Mouse (Mus musculus): Measurements from ENCODE around the gene Epn3. TPM values are rescaled to one million over a fixed set of nuclear protein-coding genes. Genes with fewer than 3 reads are reported as not detected.

Epn3 gene
- polyA plus RNA-seq, 1 experiment from 2014 or later: 0.47 TPM

DNA sequence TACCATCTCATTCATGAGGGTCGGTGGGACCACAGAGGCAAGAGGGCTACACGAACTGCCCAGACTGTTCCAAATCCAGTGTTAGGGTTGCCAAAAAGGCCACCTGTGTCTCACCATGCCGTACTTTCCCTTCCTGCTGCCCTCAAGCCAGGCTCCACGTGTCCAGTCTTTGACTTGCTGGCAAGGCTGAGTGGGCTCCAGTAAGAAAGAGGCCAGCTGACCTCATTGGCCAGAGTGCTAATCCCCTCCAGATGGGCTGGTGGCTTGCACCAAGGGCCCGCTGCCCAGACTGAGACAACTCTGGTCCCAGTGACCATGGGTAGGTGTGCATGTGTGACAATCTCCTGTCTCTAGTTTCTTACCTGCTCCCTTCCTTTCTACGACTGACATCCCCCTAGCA, 22.1 kb downstream of the Epn3 start:
- ATAC-seq (ENCODE audit: low FRiP score, low read depth): no peak
- Histone ChIP-seq H3K27me3 (peaks cover 70% of the 10 kb centered on the region), H3K4me3 (no peak overlapping the region), H3K27ac (replicated peaks) (no peak overlapping the region), H3K4me2 (replicated peaks) (no peak overlapping the region), H3K36me3 (no peaks in the 10 kb centered on the region), H3K9ac (replicated peaks) (no peak overlapping the region), H3K4me1 (peaks cover 34% of the 10 kb centered on the region), H3K9me3 (no peaks in the 10 kb centered on the region)
- WGBS: 60% methylated on average over 6 of the region's 6 CpGs

DNA sequence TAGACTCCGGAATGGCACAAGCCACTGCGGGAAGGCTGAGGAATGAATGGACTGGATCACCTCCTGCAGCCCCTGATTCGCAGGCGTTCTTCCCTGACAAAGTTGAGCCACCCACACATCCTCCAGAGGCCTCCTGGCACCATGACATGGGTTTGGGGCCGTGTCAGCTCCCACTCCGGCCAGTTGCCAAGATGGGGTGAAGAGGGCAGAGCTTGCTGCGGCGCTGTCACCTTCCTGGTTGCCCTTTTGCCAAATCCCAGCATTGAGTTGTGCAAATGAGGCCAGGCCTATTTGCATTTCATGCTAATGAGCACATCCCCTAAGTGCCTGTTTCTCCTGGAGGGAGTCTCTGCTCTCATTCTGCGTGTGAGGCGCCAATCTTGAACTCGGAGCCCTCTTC, 24.1 kb downstream of the Epn3 start:
- WGBS: 11% methylated on average over 11 of the region's 11 CpGs
- H3K4me2 ChIP-seq (replicated peaks): 0 out of 2 replicates have a peak overlapping the region, but pooled peaks have one; percentile 7
- ATAC-seq (ENCODE audit: low FRiP score, low read depth): no peak
- H3K27ac ChIP-seq (replicated peaks): no peak overlapping the region
- H3K9me3 ChIP-seq: no peaks in the 10 kb centered on the region
- no peak overlapping the region for H3K4me3 ChIP-seq
- peaks cover 53% of the 10 kb centered on the region for H3K4me1 ChIP-seq
- H3K27me3 ChIP-seq: peaks cover 71% of the 10 kb centered on the region
- no peaks in the 10 kb centered on the region for H3K36me3 ChIP-seq
- no peak overlapping the region for H3K9ac ChIP-seq (replicated peaks)

DNA sequence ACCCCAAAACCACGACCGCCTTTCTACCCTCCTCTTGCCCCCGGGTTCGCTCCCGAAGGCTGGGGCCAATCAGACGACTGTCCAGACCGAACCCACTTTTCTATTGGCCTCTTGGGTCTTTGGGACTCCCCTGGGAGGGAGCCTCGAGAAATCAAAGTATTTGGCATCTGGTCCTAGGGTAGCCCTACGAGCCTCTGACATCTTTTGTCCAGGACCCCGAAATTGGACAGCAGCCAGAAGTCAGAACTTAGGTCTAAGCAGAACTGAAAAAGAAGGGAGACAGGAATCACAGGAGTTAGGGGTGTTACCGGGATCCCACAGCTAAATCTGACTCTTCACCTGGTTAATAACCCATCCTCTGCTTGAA, 25.2 kb downstream of the Epn3 start:
- under 1% methylated on average over 11 of the region's 11 CpGs for WGBS
- Histone ChIP-seq H3K4me2 (replicated peaks) (peak overlapping the region; percentile 99), H3K36me3 (no peaks in the 10 kb centered on the region), H3K27me3 (peaks cover 73% of the 10 kb centered on the region), H3K4me1 (peaks cover 65% of the 10 kb centered on the region), H3K27ac (replicated peaks) (no peak overlapping the region), H3K9ac (replicated peaks) (no peak overlapping the region), H3K4me3 (peak overlapping the region; percentile 77), H3K9me3 (no peaks in the 10 kb centered on the region)
- ATAC-seq (ENCODE audit: low FRiP score, low read depth): no peak

DNA sequence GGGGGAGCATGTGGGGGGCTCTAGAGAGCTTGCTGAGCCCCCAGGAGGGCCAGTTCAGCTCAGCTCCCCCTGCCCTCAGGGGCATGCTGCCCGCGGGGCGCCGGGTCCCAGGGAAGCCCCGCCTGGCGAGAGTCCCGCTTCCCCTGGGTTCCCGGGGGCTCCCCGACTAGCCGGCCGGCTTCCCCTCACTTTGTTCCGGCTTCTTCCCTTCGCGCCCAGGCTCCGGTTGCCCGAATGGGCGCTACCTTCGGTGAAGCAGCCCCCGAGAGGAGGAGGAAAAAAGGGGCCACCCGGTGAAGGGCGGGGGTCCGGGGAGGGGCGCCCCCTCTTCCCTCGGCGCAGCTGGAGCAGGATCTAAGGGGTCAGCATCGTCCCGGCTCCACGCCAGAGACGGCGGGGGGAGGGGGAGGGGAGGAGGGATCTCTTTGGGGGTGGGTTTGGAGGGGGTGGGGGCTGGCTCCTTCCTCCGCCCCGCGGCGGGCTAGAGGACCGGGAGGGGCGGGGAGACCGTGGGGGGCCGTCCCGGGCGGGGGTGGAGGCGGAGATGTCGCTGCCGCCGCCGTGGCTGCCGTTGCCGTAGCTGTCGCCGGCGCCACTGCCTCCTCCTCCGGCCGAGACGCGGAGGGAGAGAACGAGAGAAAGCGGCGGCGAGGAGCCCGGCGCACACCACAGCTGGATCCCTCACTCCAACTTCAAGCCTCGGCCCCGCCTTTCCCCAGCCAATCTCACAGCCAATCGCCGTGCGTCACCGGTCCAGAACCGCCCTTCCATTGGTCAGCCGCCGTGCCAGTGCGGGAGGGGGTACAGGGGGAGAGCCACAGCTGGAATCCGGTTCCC, 25.8 kb downstream of the Epn3 start, which contains the start of gene Cacna1g:
TSS of gene Cacna1g (minus strand) at position 492 of the 837 bp plus-strand sequence.
- peak within 1 kb of the TSS; percentile 77 for H3K4me3 ChIP-seq
- H3K4me1 ChIP-seq: peaks cover 71% of the 10 kb centered on the region
- no peaks in the 10 kb centered on the region for H3K9me3 ChIP-seq
- under 1% methylated on average over 49 of the region's 71 CpGs for WGBS
- peak within 1 kb of the TSS; percentile 99 for H3K4me2 ChIP-seq (replicated peaks)
- peak within 1 kb of the TSS; percentile 93 for H3K9ac ChIP-seq (replicated peaks)
- peaks cover 70% of the 10 kb centered on the region for H3K27me3 ChIP-seq
- peak within 1 kb of the TSS; percentile 80 for H3K27ac ChIP-seq (replicated peaks)
- ATAC-seq (ENCODE audit: low FRiP score, low read depth): peak; percentile 83
- no peaks in the 10 kb centered on the region for H3K36me3 ChIP-seq

DNA sequence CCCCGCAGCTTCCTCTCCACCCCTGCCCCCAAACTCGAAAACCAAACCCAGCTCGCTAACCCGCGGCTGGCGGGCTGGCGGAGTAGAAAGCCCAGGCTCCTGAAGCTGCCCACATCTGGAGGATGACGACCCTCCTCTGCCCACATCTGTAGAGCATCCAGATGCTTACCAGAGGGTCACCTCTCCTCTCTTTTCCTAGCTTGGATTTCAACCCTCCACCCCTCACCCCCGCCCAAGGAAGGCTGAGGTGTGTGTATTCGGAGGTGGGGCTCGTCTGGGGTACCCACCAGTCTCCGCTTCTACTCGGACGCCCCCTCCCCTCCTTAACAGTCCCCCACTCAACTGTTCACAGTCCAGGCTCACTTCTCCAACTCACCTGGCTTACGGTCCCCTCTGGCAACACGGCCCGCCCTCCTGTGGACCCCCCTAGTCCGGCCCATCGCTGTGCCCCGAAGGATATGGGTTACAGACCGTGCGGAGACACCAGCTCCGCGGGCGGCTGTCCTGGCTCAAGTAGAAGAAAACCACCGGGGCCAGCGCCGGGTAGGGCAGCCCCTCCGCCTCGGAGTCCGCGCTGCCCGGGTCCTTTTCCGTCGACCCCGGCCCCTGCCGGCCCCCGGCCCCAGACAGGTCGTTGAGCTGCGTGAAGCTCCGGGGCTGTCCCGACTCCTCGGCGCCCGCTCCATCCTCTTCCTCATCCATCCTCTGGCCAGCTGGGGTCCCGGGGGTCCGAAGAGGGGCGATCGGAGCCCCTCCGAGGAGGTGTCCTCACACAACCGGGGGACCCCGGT, 26.7 kb downstream of the Epn3 start:
- H3K9me3 ChIP-seq: no peaks in the 10 kb centered on the region
- peak overlapping the region; percentile 99 for H3K4me2 ChIP-seq (replicated peaks)
- peaks cover 79% of the 10 kb centered on the region for H3K4me1 ChIP-seq
- peak overlapping the region; percentile 80 for H3K27ac ChIP-seq (replicated peaks)
- peak overlapping the region; percentile 77 for H3K4me3 ChIP-seq
- H3K36me3 ChIP-seq: no peaks in the 10 kb centered on the region
- under 1% methylated on average over 51 of the region's 52 CpGs for WGBS
- ATAC-seq (ENCODE audit: low FRiP score, low read depth): no peak
- peaks cover 62% of the 10 kb centered on the region for H3K27me3 ChIP-seq
- H3K9ac ChIP-seq (replicated peaks): peak overlapping the region; percentile 93

DNA sequence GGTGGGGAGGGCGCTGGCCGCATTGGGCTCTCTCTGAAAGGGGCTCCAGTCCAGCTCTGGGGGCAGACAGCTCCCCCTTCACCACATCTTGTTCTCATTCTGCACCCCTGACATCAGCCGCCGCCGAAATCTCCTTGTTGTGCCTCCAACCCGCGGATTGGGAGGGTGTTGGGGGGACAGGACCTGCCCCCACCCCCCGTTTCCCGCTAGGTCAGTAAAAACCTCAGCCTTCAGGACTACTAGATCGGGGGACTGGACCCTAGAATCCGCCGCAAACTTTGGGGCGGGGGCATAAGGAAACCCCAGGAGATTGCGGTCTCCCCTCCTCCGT, 27.2 kb downstream of the Epn3 start:
- no peak for ATAC-seq (ENCODE audit: low FRiP score, low read depth)
- H3K9me3 ChIP-seq: no peaks in the 10 kb centered on the region
- under 1% methylated on average over 15 of the region's 15 CpGs for WGBS
- H3K4me2 ChIP-seq (replicated peaks): peak overlapping the region; percentile 99
- peak overlapping the region; percentile 47 for H3K27ac ChIP-seq (replicated peaks)
- H3K9ac ChIP-seq (replicated peaks): peak overlapping the region; percentile 93
- H3K4me3 ChIP-seq: peak overlapping the region; percentile 77
- H3K4me1 ChIP-seq: peaks cover 84% of the 10 kb centered on the region
- peaks cover 58% of the 10 kb centered on the region for H3K27me3 ChIP-seq
- H3K36me3 ChIP-seq: no peaks in the 10 kb centered on the region

DNA sequence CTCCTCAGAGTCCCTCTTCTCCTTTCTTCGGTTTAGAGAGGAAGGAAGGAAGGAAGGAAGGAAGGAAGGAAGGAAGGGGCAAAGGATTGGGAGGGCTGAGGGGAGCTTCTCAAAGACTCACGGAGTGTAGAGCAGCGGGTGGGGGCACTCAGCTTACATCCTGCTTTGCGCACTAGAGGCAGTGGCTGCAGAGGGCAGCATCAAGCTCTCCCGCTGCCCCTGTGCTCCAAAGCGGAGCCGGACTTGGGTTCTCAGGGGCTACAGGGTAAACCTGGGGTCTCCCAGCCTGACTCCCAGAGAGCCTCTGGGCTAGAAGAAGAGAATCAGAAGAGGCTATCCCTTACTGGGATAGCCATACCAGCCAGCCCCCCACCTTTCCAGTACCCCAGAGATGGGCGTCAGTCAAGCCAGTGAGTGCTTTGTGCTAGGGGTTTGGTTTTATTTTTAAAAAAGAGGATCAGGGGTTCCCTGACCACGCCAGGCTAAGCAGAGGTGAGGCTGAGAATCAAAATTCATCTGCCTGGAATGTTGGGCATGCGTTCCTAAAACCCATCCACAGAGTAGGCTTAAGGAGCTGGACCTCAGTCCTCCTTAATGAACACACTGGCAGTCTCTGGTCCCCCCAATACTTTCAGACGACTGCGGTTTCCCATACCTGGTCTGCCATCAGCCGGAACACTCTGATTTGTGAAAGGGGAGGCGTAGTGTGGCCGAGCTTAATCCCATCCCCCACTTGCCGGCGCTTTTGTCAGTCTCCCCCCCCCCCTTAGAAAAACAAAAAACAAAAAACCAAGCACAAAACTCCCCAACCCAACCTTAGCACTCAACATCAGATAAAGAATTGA, 27.8 kb downstream of the Epn3 start:
- no peaks in the 10 kb centered on the region for H3K9me3 ChIP-seq
- 2% methylated on average over 16 of the region's 17 CpGs for WGBS
- peaks cover 52% of the 10 kb centered on the region for H3K27me3 ChIP-seq
- H3K4me2 ChIP-seq (replicated peaks): peak overlapping the region; percentile 99
- peaks cover 88% of the 10 kb centered on the region for H3K4me1 ChIP-seq
- peak overlapping the region; percentile 47 for H3K27ac ChIP-seq (replicated peaks)
- H3K4me3 ChIP-seq: peak overlapping the region; percentile 77
- ATAC-seq (ENCODE audit: low FRiP score, low read depth): no peak
- no peaks in the 10 kb centered on the region for H3K36me3 ChIP-seq
- H3K9ac ChIP-seq (replicated peaks): peak overlapping the region; percentile 93

DNA sequence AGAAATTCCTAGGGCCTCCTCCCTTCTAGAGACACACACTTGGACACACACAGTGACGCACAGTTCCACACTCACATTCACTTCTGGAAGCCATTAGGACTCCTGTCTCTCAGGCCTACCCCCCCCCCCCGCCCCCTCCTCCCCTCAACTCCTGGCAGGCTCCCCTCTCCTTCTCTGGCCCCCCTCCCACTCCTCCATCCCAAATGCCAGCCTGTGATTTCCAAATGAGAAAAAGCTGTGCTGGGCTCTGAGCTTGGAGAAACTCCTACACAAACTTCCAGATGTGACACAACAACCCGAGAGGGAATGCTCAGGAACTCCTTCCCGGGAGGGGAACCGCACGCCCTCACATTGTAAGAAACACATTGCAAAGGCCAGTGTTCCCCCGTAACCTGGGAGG, 29.4 kb downstream of the Epn3 start:
- H3K4me1 ChIP-seq: peaks cover 90% of the 10 kb centered on the region
- 0 out of 2 replicates have a peak overlapping the region, but pooled peaks have one; percentile 2 for H3K4me3 ChIP-seq
- no peak for ATAC-seq (ENCODE audit: low FRiP score, low read depth)
- peak overlapping the region; percentile 29 for H3K9ac ChIP-seq (replicated peaks)
- peak overlapping the region; percentile 94 for H3K27ac ChIP-seq (replicated peaks)
- H3K4me2 ChIP-seq (replicated peaks): peak overlapping the region; percentile 99
- H3K9me3 ChIP-seq: no peaks in the 10 kb centered on the region
- peaks cover 36% of the 10 kb centered on the region for H3K27me3 ChIP-seq
- H3K36me3 ChIP-seq: no peaks in the 10 kb centered on the region
- WGBS: 23% methylated on average over 6 of the region's 7 CpGs

DNA sequence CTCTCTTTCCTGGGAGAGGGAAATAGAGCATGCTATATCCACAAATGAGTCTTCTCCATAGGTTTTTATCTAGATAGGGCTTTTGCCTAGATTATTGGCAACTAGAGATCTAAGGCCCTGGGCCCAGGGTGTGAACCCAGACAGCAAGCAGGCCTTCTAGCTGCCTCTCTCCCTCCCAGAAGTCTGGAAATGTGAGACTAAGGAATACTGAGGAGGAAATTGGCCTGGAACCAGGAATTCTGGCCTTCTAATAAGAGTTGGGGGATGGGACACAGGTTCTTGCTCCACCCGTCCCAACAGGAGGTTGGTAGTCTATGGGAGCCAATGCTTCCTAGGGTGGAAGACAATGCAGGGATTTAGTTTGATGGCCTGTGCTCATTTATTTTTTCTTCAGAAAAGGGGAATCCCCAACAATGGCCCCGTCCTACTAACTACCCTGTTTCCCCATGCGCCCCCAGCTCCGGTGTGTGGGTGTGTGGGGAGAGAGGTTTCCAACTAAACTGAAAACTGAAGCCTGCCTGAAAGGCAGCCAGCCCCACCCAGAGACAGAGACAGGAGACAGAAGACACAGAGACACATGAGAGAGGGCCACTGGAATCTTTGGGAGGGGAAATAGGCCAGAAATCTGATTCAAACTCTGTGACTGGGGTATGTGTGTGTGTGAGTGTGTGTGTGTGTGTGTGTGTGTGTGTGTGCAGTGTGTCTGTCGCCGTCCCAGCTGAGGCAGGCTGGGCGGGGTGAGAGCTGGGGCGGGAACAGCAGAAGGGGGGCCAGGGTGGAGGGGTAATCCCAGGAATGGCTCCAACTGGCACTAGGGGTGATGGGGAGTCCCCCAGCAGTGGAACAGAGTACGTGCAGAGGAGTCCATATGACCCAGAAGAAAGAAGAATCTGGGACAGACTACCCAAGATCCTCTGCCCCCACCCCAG, 30.4 kb downstream of the Epn3 start:
- peak overlapping the region; percentile 15; the same call in 1 of the 2 replicates for H3K9ac ChIP-seq (replicated peaks)
- H3K36me3 ChIP-seq: no peaks in the 10 kb centered on the region
- ATAC-seq (ENCODE audit: low FRiP score, low read depth): 0 out of 2 replicates have a peak, but pooled peaks have one; percentile 1
- H3K9me3 ChIP-seq: no peaks in the 10 kb centered on the region
- peak overlapping the region; percentile 13; the same call in 1 of the 2 replicates for H3K4me3 ChIP-seq
- H3K27me3 ChIP-seq: peaks cover 26% of the 10 kb centered on the region
- peaks cover 90% of the 10 kb centered on the region for H3K4me1 ChIP-seq
- peak overlapping the region; percentile 94 for H3K27ac ChIP-seq (replicated peaks)
- H3K4me2 ChIP-seq (replicated peaks): peak overlapping the region; percentile 99
- 12% methylated on average over 9 of the region's 9 CpGs for WGBS

DNA sequence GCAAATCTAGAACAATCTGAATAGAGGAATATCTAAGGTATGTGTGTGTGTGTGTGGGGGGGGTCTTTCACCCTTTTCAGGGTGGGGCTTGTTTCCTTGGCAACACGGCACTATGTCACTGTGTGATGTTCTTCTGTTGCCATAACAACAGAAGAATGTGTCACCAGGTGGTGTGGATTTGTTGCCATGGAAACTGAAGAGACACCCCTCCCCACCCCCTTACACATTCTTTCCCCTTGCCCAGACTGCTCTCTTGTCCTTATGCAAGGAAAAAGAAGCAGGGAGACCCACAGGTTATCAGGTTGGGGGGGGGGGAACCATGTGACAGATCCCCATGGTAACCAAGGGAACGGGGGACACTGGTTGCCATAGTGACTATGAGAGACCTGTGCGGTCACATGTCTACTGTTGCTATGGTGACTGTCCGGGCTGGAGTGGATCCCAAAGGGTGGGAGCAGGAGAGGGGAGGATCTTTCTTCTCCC, 31.2 kb downstream of the Epn3 start:
- peak; percentile 89 for ATAC-seq (ENCODE audit: low FRiP score, low read depth)
- H3K4me1 ChIP-seq: peaks cover 90% of the 10 kb centered on the region
- no peaks in the 10 kb centered on the region for H3K36me3 ChIP-seq
- no peaks in the 10 kb centered on the region for H3K9me3 ChIP-seq
- no peak overlapping the region; the same call in 1 of the 2 replicates for H3K4me3 ChIP-seq
- H3K4me2 ChIP-seq (replicated peaks): peak overlapping the region; percentile 99
- 15% methylated on average over 4 of the region's 4 CpGs for WGBS
- H3K27ac ChIP-seq (replicated peaks): peak overlapping the region; percentile 94
- peaks cover 25% of the 10 kb centered on the region for H3K27me3 ChIP-seq
- no peak overlapping the region for H3K9ac ChIP-seq (replicated peaks)

All from midbrain, embryonic 12.5 days (tissue).